Mouse (Mus musculus): ENCODE results near the gene Ptges.
A peak's percentile ranks its signal among the peaks of the same experiment; 100 is the strongest.

The Ptges gene

DNA sequence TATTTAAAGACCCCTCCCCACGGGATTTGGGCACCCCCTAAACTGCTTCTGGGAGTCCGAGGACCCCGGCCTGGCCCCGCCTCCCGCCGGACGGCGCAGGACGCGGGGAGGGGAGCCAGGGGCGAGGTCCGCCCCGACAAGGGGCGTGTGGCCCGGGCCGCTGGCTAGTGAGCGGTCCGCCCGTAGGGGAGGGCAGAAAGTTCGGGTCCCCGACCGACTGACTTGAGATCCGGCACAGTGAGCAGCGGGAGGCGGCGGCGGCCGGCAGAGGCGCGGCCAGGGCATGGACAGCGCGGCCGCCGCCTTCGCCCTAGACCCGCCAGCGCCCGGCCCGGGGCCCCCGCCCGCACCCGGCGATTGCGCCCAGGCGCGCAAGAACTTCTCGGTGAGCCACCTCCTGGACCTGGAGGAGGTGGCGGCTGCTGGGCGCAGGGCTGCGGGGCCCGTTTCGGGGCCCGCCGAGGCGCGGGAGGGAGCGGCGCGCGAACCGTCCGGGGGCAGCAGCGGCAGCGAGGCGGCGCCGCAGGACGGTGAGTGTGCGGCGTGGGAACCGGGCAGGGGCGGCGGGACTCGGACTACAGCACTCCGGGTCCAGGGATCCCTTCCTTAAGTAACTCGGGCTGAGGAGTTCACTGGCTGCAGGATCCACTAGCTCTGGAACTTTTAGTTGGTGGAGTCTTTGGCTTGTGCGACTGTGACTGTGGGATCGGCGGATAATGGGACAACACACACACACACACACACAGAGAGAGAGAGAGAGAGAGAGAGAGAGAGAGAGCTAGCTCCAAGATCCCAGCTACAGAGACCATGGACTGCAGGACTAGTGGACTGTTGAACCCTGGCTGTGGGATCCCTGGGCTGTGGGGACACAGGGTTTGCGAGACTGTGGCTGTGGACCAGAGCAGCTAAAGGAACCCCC, 84.3 kb downstream of the Ptges start:
- peak; percentile 21 to 51 for DNase-seq

- DNase-seq = no peak
These were observed 87.0 kb downstream of the Ptges start for GRCm38 (mm10) chr2:30842615-30843014.

Measured in kidney, postnatal 25 days (tissue).